Mouse (Mus musculus): ENCODE data around the gene 3110021N24Rik. TPM values are rescaled to one million over a fixed set of nuclear protein-coding genes. Genes with fewer than 3 reads are reported as not detected.
"Not testable (repeated sequence)": the region's sequence is repeated elsewhere in the genome, so short reads cannot be mapped to it uniquely, and the experiment has no call there.

Gene 3110021N24Rik
- 1.5 and 2.0 TPM in 2 replicates for polyA plus RNA-seq (2015; fragmentation: Nextera tagmentation; extraction: Ambion mirVana)

GRCm38 (mm10) chr4:108719349-108719748 lies at the start of gene 3110021N24Rik:
TSS of gene 3110021N24Rik (plus strand) at chr4:108719649.
- no peak for ATAC-seq (ENCODE audit: insufficient read depth, low FRiP score, low read depth)
- Histone ChIP-seq H3K27ac (no peak within 1 kb of the TSS), H3K4me1 (no peaks in the 10 kb centered on the region), H3K27me3 (replicated peaks) (no peaks in the 10 kb centered on the region), H3K4me2 (no peak within 1 kb of the TSS), H3K36me3 (no peaks in the 10 kb centered on the region), H3K4me3 (replicated peaks) (no peak within 1 kb of the TSS), H3K9ac (no peak within 1 kb of the TSS), H3K9me3 (no peaks in the 10 kb centered on the region)
- WGBS, result 86% methylated on average over 5 of the region's 5 CpGs

DNA sequence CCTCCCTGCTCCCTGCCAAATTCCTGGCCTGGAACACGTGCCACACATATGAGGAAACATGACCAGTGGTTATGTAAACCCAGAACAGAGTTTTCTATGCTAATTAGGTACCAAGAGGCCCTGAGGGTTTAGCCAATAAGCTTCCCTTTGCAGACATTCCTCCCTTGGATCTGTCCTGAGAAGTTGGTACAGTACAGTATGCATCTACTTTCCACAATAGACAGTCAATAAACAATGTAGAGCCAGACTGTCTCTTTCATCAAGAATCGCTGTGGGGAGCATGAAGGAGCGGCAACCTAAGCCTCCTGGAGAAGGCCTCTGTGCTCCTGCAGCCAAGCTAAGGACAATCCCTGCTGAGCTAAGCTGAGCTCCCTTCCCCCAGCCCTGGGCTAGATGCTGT lies 33.3 kb upstream of the 3110021N24Rik start:
- Histone ChIP-seq H3K4me1 (no peaks in the 10 kb centered on the region), H3K9me3 (no peaks in the 10 kb centered on the region), H3K27me3 (replicated peaks) (no peaks in the 10 kb centered on the region), H3K4me2 (no peak overlapping the region), H3K4me3 (replicated peaks) (no peak overlapping the region), H3K9ac (no peak overlapping the region), H3K36me3 (no peaks in the 10 kb centered on the region), H3K27ac (no peak overlapping the region)
- WGBS, result 73% methylated on average over 3 of the region's 3 CpGs
- no peak for ATAC-seq (ENCODE audit: insufficient read depth, low FRiP score, low read depth)

GRCm38 (mm10) chr4:108687098-108687497 lies 32.4 kb upstream of the 3110021N24Rik start:
- H3K27ac ChIP-seq; H3K9me3 ChIP-seq; ATAC-seq (ENCODE audit: insufficient read depth, low FRiP score, low read depth); H3K27me3 ChIP-seq (replicated peaks); H3K4me3 ChIP-seq (replicated peaks); H3K9ac ChIP-seq; H3K4me2 ChIP-seq; H3K4me1 ChIP-seq; H3K36me3 ChIP-seq: not testable (repeated sequence)
- WGBS, result 91% methylated on average over 6 of the region's 7 CpGs

DNA sequence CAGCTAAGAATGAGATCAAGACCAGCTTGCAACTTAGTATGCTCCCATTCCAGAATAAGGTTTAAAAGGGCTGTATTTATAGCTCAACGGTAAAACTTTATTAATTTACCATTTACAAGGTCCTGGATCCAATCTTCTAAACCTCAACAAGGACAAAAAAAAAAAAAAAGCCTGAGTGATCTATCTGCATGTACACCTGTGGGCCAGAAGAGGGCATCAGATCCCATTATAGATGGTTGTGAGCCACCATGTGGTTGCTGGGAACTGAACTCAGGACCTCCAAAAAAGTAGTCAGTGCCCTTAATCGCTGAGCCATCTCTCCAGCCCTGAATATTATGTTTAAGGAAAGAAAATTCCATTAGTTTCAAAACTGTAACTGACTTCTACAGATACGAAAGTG lies 29.0 kb upstream of the 3110021N24Rik start:
- Histone ChIP-seq H3K4me3 (replicated peaks) (no peak overlapping the region), H3K4me1 (no peaks in the 10 kb centered on the region), H3K27me3 (replicated peaks) (no peaks in the 10 kb centered on the region), H3K27ac (no peak overlapping the region), H3K9me3 (no peaks in the 10 kb centered on the region), H3K4me2 (no peak overlapping the region), H3K9ac (no peak overlapping the region), H3K36me3 (no peaks in the 10 kb centered on the region)
- 90% methylated on average over 3 of the region's 3 CpGs for WGBS
- no peak for ATAC-seq (ENCODE audit: insufficient read depth, low FRiP score, low read depth)

DNA sequence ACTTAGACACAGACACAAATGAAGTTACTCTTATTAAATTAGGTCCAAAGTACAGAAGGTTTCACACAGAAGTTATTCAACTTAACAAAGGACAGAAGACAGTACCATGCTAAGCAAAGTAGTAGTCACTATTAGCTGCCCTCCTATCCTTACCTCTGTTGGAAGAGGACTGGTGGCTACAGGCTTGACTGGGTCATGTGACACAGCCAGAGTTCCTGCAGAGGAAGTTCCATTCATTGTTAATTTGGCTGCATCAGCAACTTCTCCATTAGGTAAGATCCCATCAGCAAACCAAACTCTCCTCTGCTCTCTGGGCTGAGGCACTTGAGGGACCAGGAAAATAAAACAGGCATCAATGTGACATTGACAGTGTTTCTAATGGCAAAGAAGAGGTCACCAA lies 28.0 kb upstream of the 3110021N24Rik start:
- no peaks in the 10 kb centered on the region for H3K36me3 ChIP-seq
- no peak overlapping the region for H3K4me2 ChIP-seq
- no peaks in the 10 kb centered on the region for H3K27me3 ChIP-seq (replicated peaks)
- H3K9ac ChIP-seq, result no peak overlapping the region
- ATAC-seq (ENCODE audit: insufficient read depth, low FRiP score, low read depth), result no peak
- H3K4me3 ChIP-seq (replicated peaks), result no peak overlapping the region
- no peak overlapping the region for H3K27ac ChIP-seq
- H3K4me1 ChIP-seq, result no peaks in the 10 kb centered on the region
- H3K9me3 ChIP-seq, result no peaks in the 10 kb centered on the region

DNA sequence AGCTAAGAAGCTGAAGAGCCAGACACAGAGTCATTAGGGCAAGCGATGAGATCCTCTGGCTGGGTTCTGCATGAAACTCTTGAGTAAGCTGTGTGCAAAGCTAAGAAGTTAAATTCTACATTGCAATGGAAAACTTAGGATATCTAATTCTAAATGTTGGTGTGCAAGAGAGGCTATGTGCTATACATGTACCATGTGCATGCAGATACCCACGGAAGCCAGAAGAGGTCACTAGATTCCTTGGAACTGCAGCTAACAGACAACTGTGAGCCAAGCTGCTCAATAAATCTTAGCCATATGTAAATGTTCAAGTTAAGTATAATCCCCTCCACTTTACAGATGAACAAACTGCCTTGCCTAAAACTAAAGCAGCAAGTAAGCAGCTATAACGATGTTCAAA lies 22.5 kb upstream of the 3110021N24Rik start:
- no peak for ATAC-seq (ENCODE audit: insufficient read depth, low FRiP score, low read depth)
- Histone ChIP-seq H3K36me3 (no peaks in the 10 kb centered on the region), H3K4me1 (no peaks in the 10 kb centered on the region), H3K27ac (no peak overlapping the region), H3K27me3 (replicated peaks) (no peaks in the 10 kb centered on the region), H3K4me2 (no peak overlapping the region), H3K9ac (no peak overlapping the region), H3K9me3 (no peaks in the 10 kb centered on the region), H3K4me3 (replicated peaks) (no peak overlapping the region)
- WGBS, result 55% methylated on average over 3 of the region's 3 CpGs

- Histone ChIP-seq H3K4me1 (no peaks in the 10 kb centered on the region), H3K4me3 (replicated peaks) (no peak overlapping the region), H3K9ac (no peak overlapping the region), H3K27me3 (replicated peaks) (no peaks in the 10 kb centered on the region), H3K36me3 (no peaks in the 10 kb centered on the region), H3K9me3 (no peaks in the 10 kb centered on the region), H3K4me2 (no peak overlapping the region), H3K27ac (0 out of 2 replicates have a peak overlapping the region, but pooled peaks have one; percentile 13)
- no peak for ATAC-seq (ENCODE audit: insufficient read depth, low FRiP score, low read depth)
- WGBS, result 60% methylated on average over 5 of the region's 5 CpGs
Measured at GRCm38 (mm10) chr4:108708209-108708608, 11.2 kb upstream of the 3110021N24Rik start.

- no peaks in the 10 kb centered on the region for H3K27me3 ChIP-seq (replicated peaks)
- no peak overlapping the region for H3K4me2 ChIP-seq
- H3K36me3 ChIP-seq, result 0 out of 2 replicates have a peak, but pooled peaks cover 5% of the 10 kb centered on the region
- H3K4me3 ChIP-seq (replicated peaks), result no peak overlapping the region
- WGBS, result 72% methylated on average over 3 of the region's 3 CpGs
- no peaks in the 10 kb centered on the region for H3K9me3 ChIP-seq
- no peaks in the 10 kb centered on the region for H3K4me1 ChIP-seq
- no peak overlapping the region for H3K27ac ChIP-seq
- no peak overlapping the region for H3K9ac ChIP-seq
- no peak for ATAC-seq (ENCODE audit: insufficient read depth, low FRiP score, low read depth)
Measured at GRCm38 (mm10) chr4:108721245-108721784, 1.9 kb downstream of the 3110021N24Rik start.

DNA sequence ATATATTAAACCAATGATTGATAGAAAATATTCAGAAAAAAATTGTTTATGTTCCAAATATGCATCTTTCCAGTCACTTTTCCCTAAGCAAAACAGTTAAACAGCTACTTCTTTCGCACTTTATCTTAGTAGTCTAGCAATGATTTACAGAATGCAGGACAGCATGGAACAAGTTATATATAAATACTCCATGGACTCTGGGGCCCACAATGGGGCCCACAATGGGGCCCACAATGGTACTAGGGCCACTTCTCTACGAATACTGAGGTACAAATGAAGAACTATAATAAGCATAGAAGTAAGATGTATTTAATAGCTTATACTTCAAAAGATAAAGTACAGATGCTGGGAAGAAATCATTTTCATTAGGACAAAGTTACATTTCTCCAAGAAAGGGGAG lies 4.7 kb downstream of the 3110021N24Rik start:
- no peak overlapping the region for H3K27ac ChIP-seq
- no peak overlapping the region for H3K4me3 ChIP-seq (replicated peaks)
- H3K9ac ChIP-seq, result no peak overlapping the region
- no peak for ATAC-seq (ENCODE audit: insufficient read depth, low FRiP score, low read depth)
- 0 out of 2 replicates have a peak, but pooled peaks cover 5% of the 10 kb centered on the region for H3K36me3 ChIP-seq
- H3K4me2 ChIP-seq, result no peak overlapping the region
- 84% methylated on average over 2 of the region's 2 CpGs for WGBS
- H3K27me3 ChIP-seq (replicated peaks), result no peaks in the 10 kb centered on the region
- H3K9me3 ChIP-seq, result no peaks in the 10 kb centered on the region
- no peaks in the 10 kb centered on the region for H3K4me1 ChIP-seq

DNA sequence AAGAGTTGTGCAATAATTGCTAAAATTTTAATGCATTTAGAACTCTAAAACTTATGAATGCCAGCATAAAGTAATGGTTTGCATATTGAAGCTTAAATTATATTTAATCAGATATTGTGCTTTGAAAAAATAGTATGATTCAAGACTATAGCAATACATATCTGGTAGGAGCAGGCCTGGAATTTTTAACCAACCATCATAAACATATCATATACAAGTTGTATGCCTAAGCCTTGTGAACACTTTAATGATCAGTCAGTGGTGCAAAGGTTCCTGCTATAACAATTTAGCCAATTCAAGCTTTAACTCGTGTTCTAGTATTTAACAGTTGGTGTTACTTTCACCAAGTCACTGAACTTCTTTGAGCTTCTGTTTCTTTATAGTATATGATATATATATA lies 11.0 kb downstream of the 3110021N24Rik start:
- H3K4me3 ChIP-seq (replicated peaks), result no peak overlapping the region
- no peak overlapping the region for H3K4me2 ChIP-seq
- 72% methylated on average over 1 of the region's 1 CpGs for WGBS
- no peak overlapping the region for H3K9ac ChIP-seq
- H3K27me3 ChIP-seq (replicated peaks), result no peaks in the 10 kb centered on the region
- H3K27ac ChIP-seq, result no peak overlapping the region
- no peaks in the 10 kb centered on the region for H3K4me1 ChIP-seq
- H3K9me3 ChIP-seq, result no peaks in the 10 kb centered on the region
- no peak for ATAC-seq (ENCODE audit: insufficient read depth, low FRiP score, low read depth)
- 0 out of 2 replicates have a peak, but pooled peaks cover 2% of the 10 kb centered on the region for H3K36me3 ChIP-seq

DNA sequence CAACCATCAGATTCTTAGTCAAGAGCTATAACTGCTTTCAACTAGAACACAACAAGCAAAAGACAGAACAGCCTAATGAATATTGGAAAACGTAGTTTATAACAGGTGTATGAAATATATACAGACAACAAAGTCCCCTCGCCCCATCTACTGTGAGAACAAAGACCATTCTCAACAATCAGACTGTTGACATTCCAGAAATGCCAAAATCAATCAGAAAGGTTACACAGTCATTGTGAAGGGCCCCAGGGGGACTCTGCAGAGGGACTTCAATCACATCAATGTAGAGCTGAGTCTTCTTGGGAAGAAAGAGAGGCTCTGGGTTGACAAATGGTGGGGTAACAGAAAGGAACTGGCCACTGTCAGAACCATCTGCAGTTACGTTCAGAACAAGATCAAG lies 12.1 kb downstream of the 3110021N24Rik start:
- H3K4me1 ChIP-seq, result no peaks in the 10 kb centered on the region
- no peak overlapping the region for H3K4me3 ChIP-seq (replicated peaks)
- H3K27me3 ChIP-seq (replicated peaks), result no peaks in the 10 kb centered on the region
- H3K36me3 ChIP-seq, result no peaks in the 10 kb centered on the region
- no peak overlapping the region for H3K27ac ChIP-seq
- no peaks in the 10 kb centered on the region for H3K9me3 ChIP-seq
- no peak overlapping the region for H3K4me2 ChIP-seq
- WGBS, result 42% methylated on average over 3 of the region's 3 CpGs
- no peak for ATAC-seq (ENCODE audit: insufficient read depth, low FRiP score, low read depth)
- H3K9ac ChIP-seq, result no peak overlapping the region

- Histone ChIP-seq H3K4me1 (no peaks in the 10 kb centered on the region), H3K4me3 (replicated peaks) (no peak overlapping the region), H3K36me3 (no peaks in the 10 kb centered on the region), H3K9ac (no peak overlapping the region), H3K27me3 (replicated peaks) (no peaks in the 10 kb centered on the region), H3K9me3 (no peaks in the 10 kb centered on the region), H3K4me2 (no peak overlapping the region), H3K27ac (no peak overlapping the region)
- WGBS, result 92% methylated on average over 3 of the region's 3 CpGs
- no peak for ATAC-seq (ENCODE audit: insufficient read depth, low FRiP score, low read depth)
Measured at GRCm38 (mm10) chr4:108746160-108746873, 26.9 kb downstream of the 3110021N24Rik start.
